Mouse (Mus musculus): ENCODE measurements at regions not wholly inside any gene's neighbourhood (a gene's known extent, or its start where the extent isn't known, plus 50 kb on each side); places are given as distances from the start of the nearest gene placed in this dataset.

- DNase-seq (ENCODE audit: low spot score in 2 of 2), result no peak
Observed at GRCm38 (mm10) chr2:28287210-28287860, 94.5 kb downstream of the Olfm1 start.

- DNase-seq (ENCODE audit: low spot score in 2 of 2), result no peak
Observed at GRCm38 (mm10) chr2:28289339-28289738, 96.5 kb downstream of the Olfm1 start.

- no peak for DNase-seq (ENCODE audit: low spot score in 2 of 2)
Observed at GRCm38 (mm10) chr2:28289860-28290471, 97.2 kb downstream of the Olfm1 start.

- DNase-seq (ENCODE audit: low spot score in 2 of 2), result no peak
Observed at GRCm38 (mm10) chr2:28294509-28294908, 101.7 kb downstream of the Olfm1 start.

GRCm38 (mm10) chr2:28296183-28296582 lies 103.4 kb downstream of the Olfm1 start:
- peak in 1 of 2 experiments; percentile 56 for DNase-seq (ENCODE audit: low spot score in 2 of 2)

- no peak for DNase-seq (ENCODE audit: low spot score in 2 of 2)
Observed at GRCm38 (mm10) chr2:28298738-28299137, 105.9 kb downstream of the Olfm1 start.

GRCm38 (mm10) chr2:28299346-28299745 lies 106.6 kb downstream of the Olfm1 start:
- no peak for DNase-seq (ENCODE audit: low spot score in 2 of 2)

GRCm38 (mm10) chr2:28301313-28301712 lies 108.5 kb downstream of the Olfm1 start:
- DNase-seq (ENCODE audit: low spot score in 2 of 2), result no peak

GRCm38 (mm10) chr2:28303936-28304335 lies 111.1 kb downstream of the Olfm1 start:
- no peak for DNase-seq (ENCODE audit: low spot score in 2 of 2)

GRCm38 (mm10) chr2:28304712-28305111 lies 111.9 kb downstream of the Olfm1 start:
- peak in 1 of 2 experiments; percentile 59 for DNase-seq (ENCODE audit: low spot score in 2 of 2)

- DNase-seq (ENCODE audit: low spot score in 2 of 2), result no peak
Observed at GRCm38 (mm10) chr2:28309122-28309521, 116.3 kb downstream of the Olfm1 start.

GRCm38 (mm10) chr2:28312212-28312611 lies 119.4 kb downstream of the Olfm1 start:
- no peak for DNase-seq (ENCODE audit: low spot score in 2 of 2)

- DNase-seq (ENCODE audit: low spot score in 2 of 2), result peak in 1 of 2 experiments; percentile 20
Observed at GRCm38 (mm10) chr2:28325502-28325901, 121.1 kb upstream of the Ppp1r26 start.

GRCm38 (mm10) chr2:28326056-28326455 lies 120.5 kb upstream of the Ppp1r26 start:
- DNase-seq (ENCODE audit: low spot score in 2 of 2), result peak in 1 of 2 experiments; percentile 46

- no peak for DNase-seq (ENCODE audit: low spot score in 2 of 2)
Observed at GRCm38 (mm10) chr2:28326682-28327081, 119.9 kb upstream of the Ppp1r26 start.

- no peak for DNase-seq (ENCODE audit: low spot score in 2 of 2)
Observed at GRCm38 (mm10) chr2:28329130-28329529, 117.5 kb upstream of the Ppp1r26 start.

GRCm38 (mm10) chr2:28335141-28335789 lies 111.3 kb upstream of the Ppp1r26 start:
- peak in 1 of 2 experiments; percentile 64 for DNase-seq (ENCODE audit: low spot score in 2 of 2)

GRCm38 (mm10) chr2:28335810-28336209 lies 110.8 kb upstream of the Ppp1r26 start:
- DNase-seq (ENCODE audit: low spot score in 2 of 2), result no peak

GRCm38 (mm10) chr2:28336349-28337309 lies 110.0 kb upstream of the Ppp1r26 start:
- no peak for DNase-seq (ENCODE audit: low spot score in 2 of 2)

- no peak for DNase-seq (ENCODE audit: low spot score in 2 of 2)
Observed at GRCm38 (mm10) chr2:28337561-28337960, 109.0 kb upstream of the Ppp1r26 start.

- no peak for DNase-seq (ENCODE audit: low spot score in 2 of 2)
Observed at GRCm38 (mm10) chr2:28341304-28341703, 105.3 kb upstream of the Ppp1r26 start.

Measured in layer of hippocampus, adult 18-20 months (tissue).